Mouse (Mus musculus): ENCODE data around the gene Manba. TPM values are rescaled to one million over a fixed set of nuclear protein-coding genes. Genes with fewer than 3 reads are reported as not detected.

Manba gene
- polyA plus RNA-seq, 1 experiment from 2014 or later = 23.2 TPM

- Histone ChIP-seq H3K27me3 (ENCODE audit: control insufficient read depth, insufficient read depth, low read length) (no peaks in the 10 kb centered on the region), H3K9me3 (ENCODE audit: control insufficient read depth, low read length) (no peaks in the 10 kb centered on the region), H3K9ac (ENCODE audit: low read depth, low read length) (no peak overlapping the region), H3K36me3 (ENCODE audit: control insufficient read depth, insufficient read depth, low read length) (peaks cover 60% of the 10 kb centered on the region), H3K4me2 (replicated peaks; ENCODE audit: low read depth, low read length) (no peak overlapping the region), H3K27ac (ENCODE audit: low read depth, low read length) (no peak overlapping the region), H3K4me1 (ENCODE audit: control insufficient read depth, insufficient read depth, low read length) (no peaks in the 10 kb centered on the region), H3K4me3 (ENCODE audit: low read length) (no peak overlapping the region)
- no peak for ATAC-seq (ENCODE audit: low FRiP score, low TSS enrichment)
- 89% methylated on average over 9 of the region's 9 CpGs for WGBS
Measured at GRCm38 (mm10) chr3:135607021-135607420, 121.6 kb downstream of the Manba start.

- H3K4me1 ChIP-seq (ENCODE audit: control insufficient read depth, insufficient read depth, low read length) = no peaks in the 10 kb centered on the region
- no peak for ATAC-seq (ENCODE audit: low FRiP score, low TSS enrichment)
- no peak overlapping the region for H3K4me2 ChIP-seq (replicated peaks; ENCODE audit: low read depth, low read length)
- 86% methylated on average over 24 of the region's 24 CpGs for WGBS
- no peaks in the 10 kb centered on the region for H3K27me3 ChIP-seq (ENCODE audit: control insufficient read depth, insufficient read depth, low read length)
- H3K27ac ChIP-seq (ENCODE audit: low read depth, low read length) = no peak overlapping the region
- H3K9me3 ChIP-seq (ENCODE audit: control insufficient read depth, low read length) = no peaks in the 10 kb centered on the region
- no peak overlapping the region for H3K9ac ChIP-seq (ENCODE audit: low read depth, low read length)
- no peak overlapping the region for H3K4me3 ChIP-seq (ENCODE audit: low read length)
- peaks cover 60% of the 10 kb centered on the region for H3K36me3 ChIP-seq (ENCODE audit: control insufficient read depth, insufficient read depth, low read length)
Measured at GRCm38 (mm10) chr3:135607660-135608473, 122.5 kb downstream of the Manba start.

GRCm38 (mm10) chr3:135610221-135610620 lies 124.8 kb downstream of the Manba start:
- no peak overlapping the region for H3K9ac ChIP-seq (ENCODE audit: low read depth, low read length)
- no peak for ATAC-seq (ENCODE audit: low FRiP score, low TSS enrichment)
- H3K4me3 ChIP-seq (ENCODE audit: low read length) = no peak overlapping the region
- H3K9me3 ChIP-seq (ENCODE audit: control insufficient read depth, low read length) = no peaks in the 10 kb centered on the region
- 76% methylated on average over 3 of the region's 3 CpGs for WGBS
- no peaks in the 10 kb centered on the region for H3K27me3 ChIP-seq (ENCODE audit: control insufficient read depth, insufficient read depth, low read length)
- H3K4me1 ChIP-seq (ENCODE audit: control insufficient read depth, insufficient read depth, low read length) = no peaks in the 10 kb centered on the region
- peaks cover 55% of the 10 kb centered on the region for H3K36me3 ChIP-seq (ENCODE audit: control insufficient read depth, insufficient read depth, low read length)
- H3K27ac ChIP-seq (ENCODE audit: low read depth, low read length) = no peak overlapping the region
- H3K4me2 ChIP-seq (replicated peaks; ENCODE audit: low read depth, low read length) = no peak overlapping the region

- Histone ChIP-seq H3K4me2 (replicated peaks; ENCODE audit: low read depth, low read length) (no peak overlapping the region), H3K4me3 (ENCODE audit: low read length) (no peak overlapping the region), H3K27ac (ENCODE audit: low read depth, low read length) (no peak overlapping the region), H3K27me3 (ENCODE audit: control insufficient read depth, insufficient read depth, low read length) (no peaks in the 10 kb centered on the region), H3K4me1 (ENCODE audit: control insufficient read depth, insufficient read depth, low read length) (no peaks in the 10 kb centered on the region), H3K9ac (ENCODE audit: low read depth, low read length) (no peak overlapping the region), H3K9me3 (ENCODE audit: control insufficient read depth, low read length) (no peaks in the 10 kb centered on the region), H3K36me3 (ENCODE audit: control insufficient read depth, insufficient read depth, low read length) (peaks cover 55% of the 10 kb centered on the region)
- WGBS = 84% methylated on average over 3 of the region's 3 CpGs
- no peak for ATAC-seq (ENCODE audit: low FRiP score, low TSS enrichment)
Measured at GRCm38 (mm10) chr3:135614376-135614775, 129.0 kb downstream of the Manba start.

- Histone ChIP-seq H3K4me2 (replicated peaks; ENCODE audit: low read depth, low read length) (no peak overlapping the region), H3K27ac (ENCODE audit: low read depth, low read length) (no peak overlapping the region), H3K36me3 (ENCODE audit: control insufficient read depth, insufficient read depth, low read length) (peaks cover 40% of the 10 kb centered on the region), H3K4me1 (ENCODE audit: control insufficient read depth, insufficient read depth, low read length) (no peaks in the 10 kb centered on the region), H3K9ac (ENCODE audit: low read depth, low read length) (no peak overlapping the region), H3K9me3 (ENCODE audit: control insufficient read depth, low read length) (no peaks in the 10 kb centered on the region), H3K27me3 (ENCODE audit: control insufficient read depth, insufficient read depth, low read length) (no peaks in the 10 kb centered on the region), H3K4me3 (ENCODE audit: low read length) (no peak overlapping the region)
- no peak for ATAC-seq (ENCODE audit: low FRiP score, low TSS enrichment)
- 84% methylated on average over 7 of the region's 7 CpGs for WGBS
Measured at GRCm38 (mm10) chr3:135616730-135617129, 131.3 kb downstream of the Manba start.

Other genes with a start within 250 kb of the Manba start
- 18.1 and 18.2 TPM in 2 replicates for gene Bdh2, start 204.4 kb upstream of the Manba start, polyA plus RNA-seq (2014; fragmentation: Nextera tagmentation; extraction: Ambion mirVana)
- 2.5 and 4.9 TPM in 2 replicates for gene Slc9b2, start 177.9 kb upstream of the Manba start, polyA plus RNA-seq (2014; fragmentation: Nextera tagmentation; extraction: Ambion mirVana)
- 0.27 and 0.46 TPM in 2 replicates for gene Slc9b1, start 137.6 kb upstream of the Manba start, polyA plus RNA-seq (2014; fragmentation: Nextera tagmentation; extraction: Ambion mirVana)
- gene Cisd2, start 61.7 kb upstream of the Manba start, polyA plus RNA-seq (2014; fragmentation: Nextera tagmentation; extraction: Ambion mirVana) = 58.3 and 73.2 TPM in 2 replicates
- gene Ube2d3, start 47.5 kb upstream of the Manba start, polyA plus RNA-seq (2014; fragmentation: Nextera tagmentation; extraction: Ambion mirVana) = 509 and 612 TPM in 2 replicates
- 19.7 and 25.1 TPM in 2 replicates for gene Nfkb1, start 205.9 kb downstream of the Manba start, polyA plus RNA-seq (2014; fragmentation: Nextera tagmentation; extraction: Ambion mirVana)